Mouse (Mus musculus): ENCODE results near the gene Flrt1. TPM values are rescaled to one million over a fixed set of nuclear protein-coding genes. Genes with fewer than 3 reads are reported as not detected.

Flrt1 gene
- not detected for polyA plus RNA-seq (2017; shearing (Covaris generic))

- ATAC-seq, result no peak
Observed at GRCm38 (mm10) chr19:7105544-7105943, at the start of gene Flrt1. Flrt1 (minus strand) TSS chr19:7105729.

GRCm38 (mm10) chr19:7155196-7155595 lies 49.7 kb upstream of the Flrt1 start:
- ATAC-seq, result no peak

- ATAC-seq, result no peak
Observed at GRCm38 (mm10) chr19:7153232-7153631, 47.7 kb upstream of the Flrt1 start.

- no peak for ATAC-seq
Observed at GRCm38 (mm10) chr19:7151927-7152653, 46.6 kb upstream of the Flrt1 start.

- ATAC-seq, result no peak
Observed at GRCm38 (mm10) chr19:7151300-7151926, 45.9 kb upstream of the Flrt1 start.

- no peak for ATAC-seq
Observed at GRCm38 (mm10) chr19:7149158-7149685, 43.7 kb upstream of the Flrt1 start.

- no peak for ATAC-seq
Observed at GRCm38 (mm10) chr19:7148541-7149085, 43.1 kb upstream of the Flrt1 start.

- ATAC-seq, result no peak
Observed at GRCm38 (mm10) chr19:7148096-7148495, 42.6 kb upstream of the Flrt1 start.

- ATAC-seq, result no peak
Observed at GRCm38 (mm10) chr19:7146376-7146775, 40.8 kb upstream of the Flrt1 start.

GRCm38 (mm10) chr19:7144458-7144857 lies 38.9 kb upstream of the Flrt1 start:
- ATAC-seq, result no peak

GRCm38 (mm10) chr19:7143854-7144253 lies 38.3 kb upstream of the Flrt1 start:
- no peak for ATAC-seq

- ATAC-seq, result no peak
Observed at GRCm38 (mm10) chr19:7142207-7142915, 36.8 kb upstream of the Flrt1 start.

- no peak for ATAC-seq
Observed at GRCm38 (mm10) chr19:7140856-7141421, 35.4 kb upstream of the Flrt1 start.

- ATAC-seq, result no peak
Observed at GRCm38 (mm10) chr19:7140373-7140772, 34.8 kb upstream of the Flrt1 start.

GRCm38 (mm10) chr19:7139321-7139720 lies 33.8 kb upstream of the Flrt1 start:
- ATAC-seq, result no peak

GRCm38 (mm10) chr19:7138327-7138726 lies 32.8 kb upstream of the Flrt1 start:
- ATAC-seq, result no peak

GRCm38 (mm10) chr19:7136714-7137498 lies 31.4 kb upstream of the Flrt1 start:
- ATAC-seq, result no peak

- ATAC-seq, result no peak
Observed at GRCm38 (mm10) chr19:7136016-7136415, 30.5 kb upstream of the Flrt1 start.

- ATAC-seq, result no peak
Observed at GRCm38 (mm10) chr19:7135525-7135924, 30.0 kb upstream of the Flrt1 start.

GRCm38 (mm10) chr19:7134631-7135091 lies 29.1 kb upstream of the Flrt1 start:
- ATAC-seq, result no peak

- ATAC-seq, result no peak
Observed at GRCm38 (mm10) chr19:7133436-7133835, 27.9 kb upstream of the Flrt1 start.

- no peak for ATAC-seq
Observed at GRCm38 (mm10) chr19:7130317-7130716, 24.8 kb upstream of the Flrt1 start.
